Mouse (Mus musculus): ENCODE data around the gene Tec.

GRCm38 (mm10) chr5:72750226-72750625 is 118.1 kb downstream of the Tec start:
- TF ChIP-seq ZC3H11A (IDR thresholded peaks at IDR 0.05; ENCODE audit: borderline replicate concordance, low read depth, low read length) = no peak
- no peak for TF ChIP-seq HCFC1 (IDR thresholded peaks at IDR 0.05; ENCODE audit: borderline replicate concordance, insufficient read depth, low read length)
- no peak for TF ChIP-seq CHD2 (IDR thresholded peaks at IDR 0.05; ENCODE audit: low read depth, low read length)

Data from ES-E14 (cell line).